Mouse (Mus musculus) monocyte, adult 2 months (primary cell): Measurements from ENCODE around the gene Copg1.
"Not testable (repeated sequence)": the region's sequence is repeated elsewhere in the genome, so short reads cannot be mapped to it uniquely, and the experiment has no call there.

Experiments used
- DNase-seq, 2 experiments: peaks; one replicate each; pipeline ENCODE4 v3.0.0; 2022; ENCODE audit warnings: low spot score in 2 of 2, low read depth in 1 of 2

Copg1 gene

DNA sequence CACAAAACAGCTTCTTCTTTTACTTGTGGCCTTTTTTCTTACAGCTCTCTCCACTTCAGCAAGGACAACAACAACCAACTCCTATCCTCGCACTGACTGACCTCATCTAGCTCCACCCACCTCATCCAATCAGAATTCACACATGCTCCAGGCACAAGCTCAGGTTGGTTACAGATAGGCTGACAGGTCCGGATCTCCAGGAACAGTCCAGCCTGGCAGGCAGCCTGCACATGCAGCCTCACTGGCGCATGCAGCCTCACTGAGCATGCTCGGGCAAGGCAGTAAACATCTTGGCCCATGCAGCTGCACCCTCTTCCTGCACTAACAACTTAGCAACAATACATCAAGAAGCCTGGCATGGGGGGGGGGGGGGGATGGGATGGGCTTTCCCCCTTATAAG lies 74.8 kb downstream of the Copg1 start:
- not testable (repeated sequence) for DNase-seq
